Mouse (Mus musculus): ENCODE results near the gene Gm5150.
"Not testable (repeated sequence)": the region's sequence is repeated elsewhere in the genome, so short reads cannot be mapped to it uniquely, and the experiment has no call there.

Gene Gm5150

GRCm38 (mm10) chr3:16006215-16006614, at the start of gene Gm5150:
TSS of gene Gm5150 (minus strand) at chr3:16006437.
- DNase-seq, result no peak

- DNase-seq, result not testable (repeated sequence)
Measured at GRCm38 (mm10) chr3:16051736-16052135, 45.5 kb upstream of the Gm5150 start.

GRCm38 (mm10) chr3:16047288-16047687, 41.1 kb upstream of the Gm5150 start:
- DNase-seq, result no peak

GRCm38 (mm10) chr3:16043315-16043714, 37.1 kb upstream of the Gm5150 start:
- DNase-seq, result peak; percentile 17

GRCm38 (mm10) chr3:16024988-16025387, 18.8 kb upstream of the Gm5150 start:
- peak; percentile 59 for DNase-seq

GRCm38 (mm10) chr3:16022214-16022613, 16.0 kb upstream of the Gm5150 start:
- no peak for DNase-seq

- DNase-seq, result not testable (repeated sequence)
Measured at GRCm38 (mm10) chr3:16014456-16014855, 8.2 kb upstream of the Gm5150 start.

- DNase-seq, result no peak
Measured at GRCm38 (mm10) chr3:16007827-16008226, 1.6 kb upstream of the Gm5150 start.

GRCm38 (mm10) chr3:16003890-16004633, 2.2 kb downstream of the Gm5150 start:
- no peak for DNase-seq

- DNase-seq, result not testable (repeated sequence)
Measured at GRCm38 (mm10) chr3:15999479-15999878, 6.8 kb downstream of the Gm5150 start.

GRCm38 (mm10) chr3:15982216-15982615, 24.0 kb downstream of the Gm5150 start:
- no peak for DNase-seq

- DNase-seq, result no peak
Measured at GRCm38 (mm10) chr3:15956921-15957320, 49.3 kb downstream of the Gm5150 start.
